Mouse (Mus musculus): ENCODE results near the gene Cbfa2t2. TPM values are rescaled to one million over a fixed set of nuclear protein-coding genes. Genes with fewer than 3 reads are reported as not detected.

Cbfa2t2 gene
- polyA plus RNA-seq, 1 experiment from 2014 or later: 6.0 TPM

- ATAC-seq (no peak), DNase-seq (no peak)
- Histone ChIP-seq H3K9me3 (ENCODE audit: low read length) (no peaks in the 10 kb centered on the region), H3K36me3 (replicated peaks; ENCODE audit: insufficient read depth, low read length) (peaks cover 32% of the 10 kb centered on the region), H3K27me3 (ENCODE audit: insufficient read depth, low read length) (no peaks in the 10 kb centered on the region), H3K27ac (ENCODE audit: low read depth) (no peak overlapping the region), H3K9ac (replicated peaks) (no peak overlapping the region; the same call in 1 of the 2 replicates), H3K4me2 (ENCODE audit: low read depth, low read length) (no peak overlapping the region), H3K4me1 (ENCODE audit: insufficient read depth) (peaks cover 33% of the 10 kb centered on the region), H3K4me3 (ENCODE audit: low read depth, low read length) (no peak overlapping the region)
- TF ChIP-seq CTCF (IDR thresholded peaks at IDR 0.05; ENCODE audit: low read depth): no peak
- no peak for TF ChIP-seq EP300 (IDR thresholded peaks at IDR 0.05; ENCODE audit: low read depth)
- whole genome bisulfite sequencing (ENCODE audit: insufficient replicate concordance): 93% methylated on average over 3 of the region's 3 CpGs
Observed at GRCm38 (mm10) chr2:154565562-154565961, 129.3 kb downstream of the Cbfa2t2 start.

- Histone ChIP-seq H3K9ac (replicated peaks) (peak overlapping the region; percentile 44), H3K9me3 (ENCODE audit: low read length) (no peaks in the 10 kb centered on the region), H3K27ac (ENCODE audit: low read depth) (no peak overlapping the region), H3K36me3 (replicated peaks; ENCODE audit: insufficient read depth, low read length) (peaks cover 23% of the 10 kb centered on the region), H3K4me2 (ENCODE audit: low read depth, low read length) (peak overlapping the region; percentile 22; the same call in 1 of the 2 replicates), H3K4me1 (ENCODE audit: insufficient read depth) (peaks cover 40% of the 10 kb centered on the region), H3K27me3 (ENCODE audit: insufficient read depth, low read length) (no peaks in the 10 kb centered on the region), H3K4me3 (ENCODE audit: low read depth, low read length) (no peak overlapping the region)
- DNase-seq (no peak), ATAC-seq (no peak)
- 73% methylated on average over 8 of the region's 8 CpGs for WGBS (ENCODE audit: insufficient replicate concordance)
- TF ChIP-seq CTCF (IDR thresholded peaks at IDR 0.05; ENCODE audit: low read depth) (no peak), EP300 (IDR thresholded peaks at IDR 0.05; ENCODE audit: low read depth) (no peak)
Observed at GRCm38 (mm10) chr2:154566641-154567040, 130.4 kb downstream of the Cbfa2t2 start.

GRCm38 (mm10) chr2:154567766-154568165 lies 131.5 kb downstream of the Cbfa2t2 start:
- Histone ChIP-seq H3K27me3 (ENCODE audit: insufficient read depth, low read length) (no peaks in the 10 kb centered on the region), H3K9me3 (ENCODE audit: low read length) (no peaks in the 10 kb centered on the region), H3K27ac (ENCODE audit: low read depth) (peak overlapping the region; percentile 90), H3K4me1 (ENCODE audit: insufficient read depth) (peaks cover 40% of the 10 kb centered on the region), H3K9ac (replicated peaks) (peak overlapping the region; percentile 76), H3K4me2 (ENCODE audit: low read depth, low read length) (peak overlapping the region; percentile 98), H3K4me3 (ENCODE audit: low read depth, low read length) (peak overlapping the region; percentile 88), H3K36me3 (replicated peaks; ENCODE audit: insufficient read depth, low read length) (peaks cover 16% of the 10 kb centered on the region)
- 49% methylated on average over 2 of the region's 2 CpGs for WGBS (ENCODE audit: insufficient replicate concordance)
- TF ChIP-seq CTCF (IDR thresholded peaks at IDR 0.05; ENCODE audit: low read depth): no peak
- TF ChIP-seq EP300 (IDR thresholded peaks at IDR 0.05; ENCODE audit: low read depth): no peak
- ATAC-seq (no peak), DNase-seq (no peak)

- H3K4me2 ChIP-seq (ENCODE audit: low read depth, low read length): peak overlapping the region; percentile 98
- H3K36me3 ChIP-seq (replicated peaks; ENCODE audit: insufficient read depth, low read length): peaks cover 10% of the 10 kb centered on the region
- H3K27ac ChIP-seq (ENCODE audit: low read depth): peak overlapping the region; percentile 90
- H3K27me3 ChIP-seq (ENCODE audit: insufficient read depth, low read length): no peaks in the 10 kb centered on the region
- peak overlapping the region; percentile 88 for H3K4me3 ChIP-seq (ENCODE audit: low read depth, low read length)
- 20% methylated on average over 10 of the region's 10 CpGs for WGBS (ENCODE audit: insufficient replicate concordance)
- DNase-seq (peak; percentile 50), ATAC-seq (peak; percentile 6)
- H3K9me3 ChIP-seq (ENCODE audit: low read length): no peaks in the 10 kb centered on the region
- no peak for TF ChIP-seq CTCF (IDR thresholded peaks at IDR 0.05; ENCODE audit: low read depth)
- no peak for TF ChIP-seq EP300 (IDR thresholded peaks at IDR 0.05; ENCODE audit: low read depth)
- H3K4me1 ChIP-seq (ENCODE audit: insufficient read depth): peaks cover 40% of the 10 kb centered on the region
- H3K9ac ChIP-seq (replicated peaks): peak overlapping the region; percentile 76
Observed at GRCm38 (mm10) chr2:154568329-154569070, 132.2 kb downstream of the Cbfa2t2 start.

- H3K4me1 ChIP-seq (ENCODE audit: insufficient read depth): peaks cover 40% of the 10 kb centered on the region
- H3K9ac ChIP-seq (replicated peaks): peak overlapping the region; percentile 76
- peak overlapping the region; percentile 90 for H3K27ac ChIP-seq (ENCODE audit: low read depth)
- TF ChIP-seq CTCF (IDR thresholded peaks at IDR 0.05; ENCODE audit: low read depth): no peak
- H3K9me3 ChIP-seq (ENCODE audit: low read length): no peaks in the 10 kb centered on the region
- peak; percentile 84 for DNase-seq
- H3K27me3 ChIP-seq (ENCODE audit: insufficient read depth, low read length): no peaks in the 10 kb centered on the region
- ATAC-seq: peak; percentile 79
- H3K4me3 ChIP-seq (ENCODE audit: low read depth, low read length): peak overlapping the region; percentile 88
- peaks cover 3% of the 10 kb centered on the region; the same call in 1 of the 2 replicates for H3K36me3 ChIP-seq (replicated peaks; ENCODE audit: insufficient read depth, low read length)
- 4% methylated on average over 63 of the region's 70 CpGs for WGBS (ENCODE audit: insufficient replicate concordance)
- H3K4me2 ChIP-seq (ENCODE audit: low read depth, low read length): peak overlapping the region; percentile 98
Observed at GRCm38 (mm10) chr2:154569071-154569748, 132.9 kb downstream of the Cbfa2t2 start.

GRCm38 (mm10) chr2:154569836-154570286 lies 133.6 kb downstream of the Cbfa2t2 start, which contains the start of gene E2f1:
Gene E2f1, minus strand, starts transcription at chr2:154569892.
- Histone ChIP-seq H3K4me3 (ENCODE audit: low read depth, low read length) (peak within 1 kb of the TSS; percentile 88), H3K27me3 (ENCODE audit: insufficient read depth, low read length) (no peaks in the 10 kb centered on the region), H3K36me3 (replicated peaks; ENCODE audit: insufficient read depth, low read length) (0 out of 2 replicates have a peak, but pooled peaks cover 2% of the 10 kb centered on the region), H3K9ac (replicated peaks) (peak within 1 kb of the TSS; percentile 76), H3K4me2 (ENCODE audit: low read depth, low read length) (peak within 1 kb of the TSS; percentile 98), H3K4me1 (ENCODE audit: insufficient read depth) (peaks cover 40% of the 10 kb centered on the region), H3K27ac (ENCODE audit: low read depth) (peak within 1 kb of the TSS; percentile 90), H3K9me3 (ENCODE audit: low read length) (no peaks in the 10 kb centered on the region)
- peak; percentile 97 for ATAC-seq
- no peak for TF ChIP-seq EP300 (IDR thresholded peaks at IDR 0.05; ENCODE audit: low read depth)
- peak; percentile 33 for TF ChIP-seq CTCF (IDR thresholded peaks at IDR 0.05; ENCODE audit: low read depth)
- 1% methylated on average over 24 of the region's 44 CpGs for WGBS (ENCODE audit: insufficient replicate concordance)
- peak; percentile 99 for DNase-seq

Measured in liver, postnatal 0 days (tissue).